ENCODE assay signal across 10 mouse cellular contexts in the genomic region with DNA sequence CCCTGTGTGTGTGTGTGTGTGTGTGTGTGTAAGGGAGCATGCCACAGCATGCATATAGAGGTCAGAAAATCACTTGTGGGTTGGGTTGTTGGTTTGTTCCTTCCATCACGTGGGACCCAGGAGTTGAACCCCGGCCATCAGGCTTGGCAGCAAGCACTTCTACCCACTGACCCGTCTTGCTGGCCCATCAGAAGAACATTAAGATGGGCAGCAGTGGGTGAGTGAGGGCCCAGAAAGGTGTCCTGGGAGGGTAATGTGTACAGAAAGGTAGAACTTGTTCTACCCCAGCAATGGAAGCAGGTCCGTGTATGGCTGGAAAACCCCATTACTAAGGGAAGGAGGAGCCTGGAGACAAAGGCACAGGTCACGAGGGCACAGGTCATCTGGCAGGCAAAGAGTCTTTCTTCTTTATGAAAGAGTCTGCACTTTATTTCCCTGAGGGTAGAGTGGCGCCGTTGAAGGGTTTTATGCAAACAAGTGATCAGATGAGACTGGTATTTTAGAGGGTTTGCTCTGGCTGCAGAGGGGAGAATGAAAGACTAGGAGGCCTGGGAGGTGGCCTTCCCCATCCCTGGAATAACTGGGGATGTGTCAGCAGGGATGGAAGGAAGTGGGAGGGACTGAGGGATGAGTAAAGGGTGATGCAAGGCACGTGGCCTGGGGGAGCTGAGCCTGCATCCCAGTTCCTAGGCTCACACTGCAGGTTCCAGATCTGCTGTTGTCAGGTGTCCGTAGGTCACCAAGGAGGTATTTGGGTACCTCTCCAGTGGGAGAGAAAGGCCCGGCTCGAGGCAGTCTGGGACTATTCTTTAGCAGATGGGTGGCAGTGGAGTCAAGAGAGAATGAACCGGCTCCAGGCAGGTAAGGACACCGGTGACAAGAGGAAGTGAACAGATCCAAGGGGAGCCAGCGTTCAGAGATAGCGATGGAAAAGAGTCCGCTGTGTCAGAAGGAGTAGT. TPM values are rescaled to one million over a fixed set of nuclear protein-coding genes. Genes with fewer than 3 reads are reported as not detected.
DNase-seq lines count a peak whose midpoint lies in the region; ATAC-seq and TF ChIP-seq lines count a peak whose summit lies in the region.
"Had no signal": no experiment of that assay in that cellular context is flagged by ENCODE, and none has a peak within 500 bp of the region (broad histone marks: within the 10 kb centered on the region; RNA-seq: fewer than 3 reads in every experiment).

No protein-coding gene starts in this region.

- H3K27ac ChIP-seq in heart, adult 2 months = peak overlapping the region; percentile 89
- no peak overlapping the region for H3K27ac ChIP-seq in bone marrow macrophage, adult 2 months (ENCODE audit: insufficient read depth, low read depth, low read length)

- no peak overlapping the region for H3K4me3 ChIP-seq in heart, adult 2 months
- peak overlapping the region; percentile 21 for H3K4me3 ChIP-seq in megakaryocyte, embryonic 14.5 days (replicated peaks)
- no peak overlapping the region for H3K4me3 ChIP-seq in bone marrow macrophage, adult 2 months (ENCODE audit: insufficient read depth, low read length)

- H3K4me1 ChIP-seq in heart, adult 2 months (ENCODE audit: control insufficient read depth, insufficient read depth, low read length) = peaks cover 11% of the 10 kb centered on the region
- peaks cover 21% of the 10 kb centered on the region for H3K4me1 ChIP-seq in megakaryocyte, embryonic 14.5 days
- peaks cover 8% of the 10 kb centered on the region for H3K4me1 ChIP-seq in bone marrow macrophage, adult 2 months (ENCODE audit: control insufficient read depth, insufficient read depth, low read length)

- no peaks in the 10 kb centered on the region for H3K9me3 ChIP-seq in megakaryocyte, embryonic 14.5 days

- TF ChIP-seq CTCF in heart, adult 2 months (IDR thresholded peaks at IDR 0.05) = no peak
- peak; percentile 4; the same call in 1 of the 2 replicates for TF ChIP-seq CTCF in bone marrow macrophage, adult 2 months (IDR thresholded peaks at IDR 0.05; ENCODE audit: low read depth, low read length)

- H3K79me2 ChIP-seq in heart, adult 2 months (replicated peaks; ENCODE audit: control insufficient read depth, insufficient read depth, low read length) = no peaks in the 10 kb centered on the region

- no peak overlapping the region for H3K9ac ChIP-seq in heart, adult 2 months (ENCODE audit: low read depth, low read length)
- H3K9ac ChIP-seq: liver, postnatal 0 days had no signal

- intact Hi-C loops in heart, adult 2 months (cut with DNase I) = loop anchor here (1.0 kb wide), 1 partner anchor 10 kb away; no protein-coding TSS in a partner anchor

- 74% methylated on average over 16 of the region's 16 CpGs for WGBS in heart, adult 2 months

- peak; percentile 9 to 15 for DNase-seq in heart, adult 2 months
- DNase-seq in heart, postnatal 4 days = no peak
- no peak for DNase-seq in right cerebral cortex, postnatal 25 days
- no peak for DNase-seq in layer of hippocampus, adult 9-10 months (ENCODE audit: low spot score)
- DNase-seq: gastrocnemius, postnatal 10 days; liver, postnatal 0 days had no signal

- no peaks in the 10 kb centered on the region for H3K27me3 ChIP-seq in heart, adult 2 months (ENCODE audit: control insufficient read depth, insufficient read depth, low read length)
- H3K27me3 ChIP-seq in megakaryocyte, embryonic 14.5 days (replicated peaks) = peaks cover 44% of the 10 kb centered on the region

- no peak for TF ChIP-seq POLR2A in heart, adult 2 months (IDR thresholded peaks at IDR 0.05; ENCODE audit: insufficient read depth, low read depth, low read length)
- no peak for TF ChIP-seq POLR2A in bone marrow macrophage, adult 2 months (IDR thresholded peaks at IDR 0.05; ENCODE audit: borderline replicate concordance, low read depth, low read length)

- TF ChIP-seq EP300 in heart, adult 2 months (IDR thresholded peaks at IDR 0.05; ENCODE audit: insufficient read depth, low read depth, low read length) = no peak

- H3K36me3 ChIP-seq in heart, adult 2 months (ENCODE audit: control insufficient read depth, insufficient read depth, low read length) = 0 out of 2 replicates have a peak, but pooled peaks cover 2% of the 10 kb centered on the region
- no peaks in the 10 kb centered on the region for H3K36me3 ChIP-seq in megakaryocyte, embryonic 14.5 days (replicated peaks; ENCODE audit: low read length)

- ATAC-seq in megakaryocyte, adult 5-6 weeks (ENCODE audit: poor library complexity, severe bottlenecking) = no peak
- ATAC-seq: inflammation-experienced regulatory T-cells, adult 6 months; liver, postnatal 0 days had no signal

RNA-seq across cellular contexts. Expression of a gene that starts 10.2 kb away (rescaled TPM):
- total RNA-seq in heart, adult 2 months (2021) = 100 to 1,000 TPM; 155 to 170 TPM
- 69.3 and 112 TPM in 2 replicates for polyA plus RNA-seq in heart, adult 2 months (2012; rRNA removed)
- 100 to 1,000 TPM; 111 to 133 TPM for total RNA-seq in heart, postnatal 4 days (2021)
- 4.1 and 20.4 TPM in 2 replicates for polyA plus RNA-seq in megakaryocyte, embryonic 14.5 days (2012; ENCODE audit: insufficient read depth, low replicate concordance)
- 102 and 112 TPM in 2 replicates for total RNA-seq in megakaryocyte, adult 5-6 weeks (2015)
- total RNA-seq in megakaryocyte, adult 5-6 weeks (2017) = 76.1 and 83.3 TPM in 2 replicates
- polyA plus RNA-seq in bone marrow macrophage, adult 2 months (2012; ENCODE audit: insufficient read depth, insufficient read length, missing spikeins) = 113 and 124 TPM in 2 replicates

RNA-seq across cellular contexts. Expression of a gene that starts 19.2 kb away (rescaled TPM):
- total RNA-seq in heart, adult 2 months (2021) = 10 to 100 TPM; 34.2 to 41.3 TPM
- 47.2 and 74.2 TPM in 2 replicates for polyA plus RNA-seq in heart, adult 2 months (2012; rRNA removed)
- total RNA-seq in heart, postnatal 4 days (2021) = 10 to 100 TPM; 57.1 to 60.5 TPM
- 11.3 and 13.2 TPM in 2 replicates for polyA plus RNA-seq in megakaryocyte, embryonic 14.5 days (2012; ENCODE audit: insufficient read depth, low replicate concordance)
- total RNA-seq in megakaryocyte, adult 5-6 weeks (2015) = 44.9 and 59.7 TPM in 2 replicates
- total RNA-seq in megakaryocyte, adult 5-6 weeks (2017) = 59.2 and 62.2 TPM in 2 replicates
- 35.9 and 40.1 TPM in 2 replicates for polyA plus RNA-seq in bone marrow macrophage, adult 2 months (2012; ENCODE audit: insufficient read depth, insufficient read length, missing spikeins)

Comparison
In these comparisons a context has a peak if more than half of its experiments do, and no peak if none do; other contexts are left out.
1. DNase-seq: peak in heart, adult 2 months (2 of 2); none in heart, postnatal 4 days (single experiment), right cerebral cortex, postnatal 25 days (single experiment) and layer of hippocampus, adult 9-10 months (single experiment).